Mouse (Mus musculus) thymus, adult 2 months (tissue): ENCODE measurements around the gene Ttyh2. TPM values are rescaled to one million over a fixed set of nuclear protein-coding genes. Genes with fewer than 3 reads are reported as not detected.

Experiments
- DNase-seq: peaks from one replicate; pipeline ENCODE4 v3.0.0; 2021
- H3K27ac ChIP-seq: fragments of 200-500 bp; 2 replicates; pipeline ENCODE4 v1.5.1; 2012; ENCODE audit warnings: low read length, control low read depth; ENCODE audit not compliant: control insufficient read depth, insufficient read depth
- H3K27me3 ChIP-seq: fragments of 200-500 bp; 2 replicates; pipeline ENCODE4 v1.6.1; 2012; ENCODE audit warnings: mild to moderate bottlenecking, low read length, moderate library complexity, mixed read lengths; ENCODE audit not compliant: control insufficient read depth, insufficient read depth
- H3K36me3 ChIP-seq: fragments of 200-500 bp; 2 replicates; pipeline ENCODE4 v1.6.1; 2012; ENCODE audit warnings: mild to moderate bottlenecking, low read length, moderate library complexity; ENCODE audit not compliant: control insufficient read depth, insufficient read depth
- H3K4me1 ChIP-seq: fragments of 200-500 bp; replicated peaks from 2 replicates; pipeline ENCODE4 v1.6.1; 2012; ENCODE audit warnings: low read length; ENCODE audit not compliant: control insufficient read depth, insufficient read depth
- H3K4me3 ChIP-seq: fragments of 200-500 bp; 2 replicates; pipeline ENCODE4 v1.5.1; 2012; ENCODE audit warnings: mild to moderate bottlenecking, low read length, control low read depth, moderate library complexity; ENCODE audit not compliant: control insufficient read depth, insufficient read depth
- CTCF ChIP-seq: fragments of 200-500 bp; IDR thresholded peaks from 2 replicates; pipeline ENCODE4 v1.5.1; 2012; ENCODE audit warnings: mild to moderate bottlenecking, control low read depth, low read length, moderate library complexity, borderline replicate concordance; ENCODE audit not compliant: control insufficient read depth, poor library complexity, insufficient read depth; ENCODE audit errors: extremely low read depth
- POLR2A ChIP-seq: fragments of 200-500 bp; IDR thresholded peaks from 2 replicates; pipeline ENCODE4 v1.6.1; 2012; ENCODE audit warnings: mild to moderate bottlenecking, low read length, control low read depth, moderate library complexity; ENCODE audit not compliant: control insufficient read depth, poor library complexity, insufficient read depth; ENCODE audit errors: extremely low read depth
- WGBS: fragments of 180-500 bp; shearing (Covaris S2); methylation state at CpG from one replicate; pipeline ENCODE4 v1.1.7; 2018; 5-methylcytosine and 5-hydroxymethylcytosine counted together
- polyA plus RNA-seq: library from polyadenylated mRNA; depleted of rRNA; stranded (reverse); fragments of >200 nt; gene quantifications from 2 replicates; pipeline ENCODE4 v1.2.3, GENCODE M21; 2012

The Ttyh2 gene
- polyA plus RNA-seq, 1 experiment: 17.3 TPM

GRCm38 (mm10) chr11:114736111-114736510 lies 60.9 kb downstream of the Ttyh2 start:
- TF ChIP-seq POLR2A (no peak), CTCF (no peak)
- Histone ChIP-seq H3K4me1 (no peaks in the 10 kb centered on the region), H3K27me3 (no peaks in the 10 kb centered on the region), H3K27ac (no peak overlapping the region), H3K4me3 (no peak overlapping the region), H3K36me3 (no peaks in the 10 kb centered on the region)
- no peak for DNase-seq
- 66% methylated on average over 2 of the region's 2 CpGs for WGBS

GRCm38 (mm10) chr11:114736913-114737624 lies 61.8 kb downstream of the Ttyh2 start:
- WGBS: 81% methylated on average over 11 of the region's 11 CpGs
- Histone ChIP-seq H3K4me1 (no peaks in the 10 kb centered on the region), H3K36me3 (no peaks in the 10 kb centered on the region), H3K27ac (no peak overlapping the region), H3K4me3 (no peak overlapping the region), H3K27me3 (no peaks in the 10 kb centered on the region)
- DNase-seq: peak; percentile 15
- no peak for TF ChIP-seq POLR2A

- H3K27me3 ChIP-seq: no peaks in the 10 kb centered on the region
- no peak overlapping the region for H3K4me3 ChIP-seq
- H3K4me1 ChIP-seq: no peaks in the 10 kb centered on the region
- no peak for DNase-seq
- TF ChIP-seq POLR2A (no peak), CTCF (no peak)
- H3K36me3 ChIP-seq: no peaks in the 10 kb centered on the region
- H3K27ac ChIP-seq: no peak overlapping the region
- WGBS: 24% methylated on average over 10 of the region's 10 CpGs
Measured at GRCm38 (mm10) chr11:114740598-114740997, 65.4 kb downstream of the Ttyh2 start.

- WGBS: 58% methylated on average over 6 of the region's 6 CpGs
- Histone ChIP-seq H3K27me3 (no peaks in the 10 kb centered on the region), H3K4me3 (no peak overlapping the region), H3K36me3 (no peaks in the 10 kb centered on the region), H3K27ac (no peak overlapping the region), H3K4me1 (no peaks in the 10 kb centered on the region)
- no peak for DNase-seq
- TF ChIP-seq POLR2A (no peak), CTCF (no peak)
Measured at GRCm38 (mm10) chr11:114741451-114741850, 66.2 kb downstream of the Ttyh2 start.

- WGBS: under 1% methylated on average over 12 of the region's 12 CpGs
- H3K36me3 ChIP-seq: no peaks in the 10 kb centered on the region
- TF ChIP-seq CTCF (peak; percentile 93), POLR2A (no peak)
- H3K4me3 ChIP-seq: no peak overlapping the region
- peak; percentile 87 for DNase-seq
- H3K4me1 ChIP-seq: no peaks in the 10 kb centered on the region
- no peak overlapping the region for H3K27ac ChIP-seq
- no peaks in the 10 kb centered on the region for H3K27me3 ChIP-seq
Measured at GRCm38 (mm10) chr11:114745134-114745533, 69.9 kb downstream of the Ttyh2 start.

- H3K27me3 ChIP-seq: no peaks in the 10 kb centered on the region
- DNase-seq: no peak
- no peak overlapping the region for H3K4me3 ChIP-seq
- 31% methylated on average over 12 of the region's 12 CpGs for WGBS
- H3K36me3 ChIP-seq: no peaks in the 10 kb centered on the region
- TF ChIP-seq POLR2A (no peak), CTCF (no peak)
- H3K4me1 ChIP-seq: no peaks in the 10 kb centered on the region
- no peak overlapping the region for H3K27ac ChIP-seq
Measured at GRCm38 (mm10) chr11:114747564-114748138, 72.4 kb downstream of the Ttyh2 start.
